Mouse (Mus musculus) liver, adult 2 months (tissue): ENCODE results near the gene Rnf126. TPM values are rescaled to one million over a fixed set of nuclear protein-coding genes. Genes with fewer than 3 reads are reported as not detected.
A peak's percentile ranks its signal among the peaks of the same experiment; 100 is the strongest.

ENCODE experiments used
- DNase-seq: peaks from one replicate; pipeline ENCODE4 v3.0.0-alpha.2; 2011; ENCODE audit warnings: low read depth, low spot score; ENCODE audit errors: extremely low read depth
- H3K27ac ChIP-seq: fragments of 200-500 bp; replicated peaks from 2 replicates; pipeline ENCODE4 v1.5.1; 2012; ENCODE audit warnings: low read depth, mild to moderate bottlenecking, control low read depth, inconsistent platforms, low read length; ENCODE audit not compliant: insufficient read depth
- H3K27me3 ChIP-seq: fragments of 200-500 bp; 2 replicates; pipeline ENCODE4 v1.6.1; 2012; ENCODE audit warnings: mild to moderate bottlenecking, moderate library complexity, low read length, inconsistent platforms; ENCODE audit not compliant: control insufficient read depth, insufficient read depth
- H3K36me3 ChIP-seq: fragments of 200-500 bp; 2 replicates; pipeline ENCODE4 v1.6.1; 2012; ENCODE audit warnings: low read length, inconsistent platforms; ENCODE audit not compliant: control insufficient read depth, insufficient read depth
- H3K4me1 ChIP-seq: fragments of 200-500 bp; 2 replicates; pipeline ENCODE4 v1.6.1; 2011; ENCODE audit warnings: low read length; ENCODE audit not compliant: control insufficient read depth, insufficient read depth
- H3K4me3 ChIP-seq: fragments of 200-500 bp; 2 replicates; pipeline ENCODE4 v1.5.1; 2011; ENCODE audit warnings: low read depth, mild to moderate bottlenecking, control low read depth, low read length, moderate library complexity; ENCODE audit not compliant: insufficient read depth
- H3K79me2 ChIP-seq: fragments of 200-500 bp; 2 replicates; pipeline ENCODE4 v1.6.1; 2012; ENCODE audit warnings: inconsistent platforms, mild to moderate bottlenecking, low read length, moderate library complexity; ENCODE audit not compliant: control insufficient read depth, insufficient read depth
- H3K9ac ChIP-seq: fragments of 200-500 bp; 2 replicates; pipeline ENCODE4 v1.6.1; 2012; ENCODE audit warnings: low read depth, mild to moderate bottlenecking, control low read depth, inconsistent platforms, low read length
- CTCF ChIP-seq: fragments of 200-500 bp; IDR thresholded peaks from 2 replicates; pipeline ENCODE4 v1.5.1; 2011; ENCODE audit warnings: low read depth, low read length, control low read depth
- POLR2A ChIP-seq: fragments of 200-500 bp; IDR thresholded peaks from 2 replicates; pipeline ENCODE4 v1.6.1; 2011; ENCODE audit warnings: low read length, control low read depth; ENCODE audit not compliant: insufficient read depth; ENCODE audit errors: extremely low read depth
- WGBS: fragments of 180-500 bp; shearing (Covaris S2); methylation state at CpG from one replicate; pipeline ENCODE4 v1.1.7; 2018; 5-methylcytosine and 5-hydroxymethylcytosine counted together
- polyA plus RNA-seq: library from polyadenylated mRNA; depleted of rRNA; stranded (reverse); fragments of >200 nt; gene quantifications from 2 replicates; pipeline ENCODE4 v1.2.3, GENCODE M21; 2012
- total RNA-seq: library from RNA; depleted of rRNA; stranded (reverse); fragments of >200 nt; gene quantifications from 2 replicates; pipeline ENCODE4 v1.2.3, GENCODE M21; 2014

Gene Rnf126
- total and polyA plus RNA-seq, 2 experiments = 7.6 to 70.6 TPM

GRCm38 (mm10) chr10:79788386-79789158 lies 21.8 kb upstream of the Rnf126 start:
- 0 out of 2 replicates have a peak, but pooled peaks cover 1% of the 10 kb centered on the region for H3K27me3 ChIP-seq
- H3K27ac ChIP-seq = no peak overlapping the region
- H3K36me3 ChIP-seq = no peaks in the 10 kb centered on the region
- peak; percentile 53 for DNase-seq
- 35% methylated on average over 7 of the region's 7 CpGs for WGBS
- no peaks in the 10 kb centered on the region for H3K79me2 ChIP-seq
- no peak overlapping the region for H3K9ac ChIP-seq
- no peak for TF ChIP-seq POLR2A
- peak; percentile 64 for TF ChIP-seq CTCF
- H3K4me1 ChIP-seq = no peaks in the 10 kb centered on the region
- H3K4me3 ChIP-seq = no peak overlapping the region

DNA sequence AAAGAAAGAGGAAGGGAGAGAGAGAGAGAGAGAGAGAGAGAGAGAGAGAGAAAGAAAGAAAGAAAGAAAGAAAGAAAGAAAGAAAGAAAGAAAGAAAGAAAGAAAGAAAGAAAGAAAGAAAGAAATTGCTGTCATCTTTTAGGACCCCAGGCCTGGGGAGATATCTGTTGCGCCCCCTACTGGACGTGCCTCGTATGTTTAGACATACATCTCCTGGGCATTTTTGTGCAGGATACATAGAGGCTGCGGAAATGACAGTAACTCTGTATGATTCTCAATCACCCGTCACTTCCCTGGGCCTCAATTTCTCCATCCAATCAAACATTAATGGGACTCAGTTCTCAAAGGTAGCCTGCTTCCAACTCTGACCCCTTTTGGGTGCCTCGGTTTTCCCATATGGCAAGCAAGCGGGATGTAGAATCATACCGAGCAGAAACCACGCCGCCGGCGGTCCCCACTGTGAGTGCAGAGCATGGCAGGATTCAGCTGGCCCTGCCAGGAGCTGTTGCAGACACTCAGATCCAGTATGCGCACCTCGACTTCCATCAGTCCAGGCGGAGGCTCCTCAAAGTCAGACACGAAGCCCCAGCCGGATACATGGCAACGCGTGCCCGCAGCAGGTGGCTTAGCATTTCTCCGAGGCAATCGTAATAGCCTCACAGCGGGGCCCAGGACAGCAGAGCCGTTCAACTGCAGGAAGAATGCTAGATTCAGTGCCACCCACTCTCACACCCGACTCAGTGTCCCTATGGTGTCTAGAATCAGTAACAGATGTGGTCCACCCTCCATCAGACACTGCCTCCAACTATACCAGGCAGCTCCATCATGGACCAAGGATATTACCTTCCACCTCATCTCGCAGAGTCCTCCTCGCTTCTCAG lies 17.4 kb upstream of the Rnf126 start:
- no peak overlapping the region for H3K4me3 ChIP-seq
- WGBS = 56% methylated on average over 27 of the region's 27 CpGs
- H3K36me3 ChIP-seq = no peaks in the 10 kb centered on the region
- no peaks in the 10 kb centered on the region for H3K79me2 ChIP-seq
- no peaks in the 10 kb centered on the region; the same call in 1 of the 2 replicates for H3K4me1 ChIP-seq
- DNase-seq = no peak
- no peak for TF ChIP-seq POLR2A
- TF ChIP-seq CTCF = peak; percentile 47; the same call in 1 of the 2 replicates
- H3K27ac ChIP-seq = no peak overlapping the region
- no peak overlapping the region for H3K9ac ChIP-seq
- H3K27me3 ChIP-seq = no peaks in the 10 kb centered on the region

DNA sequence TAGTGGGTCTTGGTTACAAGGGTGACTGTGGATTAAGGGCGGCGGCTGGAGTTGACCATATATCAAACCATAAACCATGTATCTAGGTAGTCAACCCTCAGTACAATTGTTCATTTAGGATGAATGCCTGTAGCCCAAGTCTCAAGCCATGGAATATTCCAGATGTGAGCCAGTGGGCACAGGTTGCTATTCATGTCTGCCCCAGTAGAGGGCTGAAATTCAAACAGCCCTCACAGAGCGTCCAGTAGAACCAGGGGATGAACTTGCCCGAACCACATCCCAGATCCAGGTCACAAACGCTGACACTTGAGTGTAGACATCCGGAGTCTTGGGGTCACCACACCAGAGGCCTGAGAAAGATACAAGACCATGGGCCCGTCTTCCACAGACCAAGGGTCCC lies 16.3 kb upstream of the Rnf126 start:
- no peak for TF ChIP-seq POLR2A
- peak; percentile 29; the same call in 1 of the 2 replicates for TF ChIP-seq CTCF
- no peaks in the 10 kb centered on the region for H3K36me3 ChIP-seq
- no peaks in the 10 kb centered on the region for H3K79me2 ChIP-seq
- H3K9ac ChIP-seq = no peak overlapping the region
- DNase-seq = no peak
- H3K4me1 ChIP-seq = no peaks in the 10 kb centered on the region; the same call in 1 of the 2 replicates
- no peak overlapping the region for H3K4me3 ChIP-seq
- H3K27me3 ChIP-seq = no peaks in the 10 kb centered on the region
- H3K27ac ChIP-seq = no peak overlapping the region
- WGBS = 58% methylated on average over 7 of the region's 7 CpGs

DNA sequence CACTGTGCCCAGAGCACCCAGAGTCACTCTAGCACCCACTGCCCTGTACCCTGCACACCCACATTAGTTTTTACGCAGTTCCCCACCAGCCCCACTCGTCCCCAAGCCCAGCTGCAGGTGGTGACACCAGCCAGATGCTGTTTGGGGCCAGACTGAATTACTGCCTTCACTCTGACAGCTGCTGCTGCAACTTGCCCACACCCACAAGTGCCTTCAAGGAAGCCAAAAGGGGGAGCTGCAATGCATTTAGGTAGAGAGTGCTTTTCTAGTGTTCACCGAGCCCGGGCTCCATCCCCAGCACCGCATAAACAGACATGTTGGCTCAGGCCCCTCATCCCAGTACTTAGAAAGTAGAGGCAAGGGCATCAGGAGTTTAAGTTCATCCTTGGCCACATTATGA lies 15.2 kb upstream of the Rnf126 start:
- Histone ChIP-seq H3K4me3 (no peak overlapping the region), H3K27ac (no peak overlapping the region), H3K9ac (no peak overlapping the region), H3K4me1 (no peaks in the 10 kb centered on the region; the same call in 1 of the 2 replicates), H3K27me3 (no peaks in the 10 kb centered on the region), H3K36me3 (no peaks in the 10 kb centered on the region), H3K79me2 (no peaks in the 10 kb centered on the region)
- no peak for TF ChIP-seq POLR2A
- TF ChIP-seq CTCF = no peak
- DNase-seq = no peak
- 80% methylated on average over 5 of the region's 5 CpGs for WGBS

- 32% methylated on average over 21 of the region's 21 CpGs for WGBS
- TF ChIP-seq CTCF (no peak), POLR2A (no peak)
- Histone ChIP-seq H3K9ac (0 out of 2 replicates have a peak overlapping the region, but pooled peaks have one; percentile 12), H3K4me1 (no peaks in the 10 kb centered on the region; the same call in 1 of the 2 replicates), H3K27me3 (no peaks in the 10 kb centered on the region), H3K36me3 (no peaks in the 10 kb centered on the region), H3K4me3 (no peak overlapping the region), H3K27ac (no peak overlapping the region), H3K79me2 (no peaks in the 10 kb centered on the region)
- DNase-seq = no peak
Measured at GRCm38 (mm10) chr10:79781139-79781538, 14.4 kb upstream of the Rnf126 start.
